Mouse (Mus musculus) T-helper 17 cell (primary cell): ENCODE results near the gene Nfib.

Source experiments
- in situ Hi-C, 2 experiments: fragments of 300-600 bp; cut with MboI, MseI; formaldehyde crosslinking; loops; 1 replicate in 1 of 2; 2 replicates in 1 of 2; pipeline ENCODE4 v1.15.1; 2025; ENCODE audit warnings: high pct_unique_total_duplicates in 2 of 2

Gene Nfib

GRCm38 (mm10) chr4:82371471-82371870, 334.1 kb downstream of the Nfib start:
- in situ Hi-C loops: no loop called here

- in situ Hi-C loops: no loop called here
Observed at GRCm38 (mm10) chr4:82369011-82369776, 336.4 kb downstream of the Nfib start.

DNA sequence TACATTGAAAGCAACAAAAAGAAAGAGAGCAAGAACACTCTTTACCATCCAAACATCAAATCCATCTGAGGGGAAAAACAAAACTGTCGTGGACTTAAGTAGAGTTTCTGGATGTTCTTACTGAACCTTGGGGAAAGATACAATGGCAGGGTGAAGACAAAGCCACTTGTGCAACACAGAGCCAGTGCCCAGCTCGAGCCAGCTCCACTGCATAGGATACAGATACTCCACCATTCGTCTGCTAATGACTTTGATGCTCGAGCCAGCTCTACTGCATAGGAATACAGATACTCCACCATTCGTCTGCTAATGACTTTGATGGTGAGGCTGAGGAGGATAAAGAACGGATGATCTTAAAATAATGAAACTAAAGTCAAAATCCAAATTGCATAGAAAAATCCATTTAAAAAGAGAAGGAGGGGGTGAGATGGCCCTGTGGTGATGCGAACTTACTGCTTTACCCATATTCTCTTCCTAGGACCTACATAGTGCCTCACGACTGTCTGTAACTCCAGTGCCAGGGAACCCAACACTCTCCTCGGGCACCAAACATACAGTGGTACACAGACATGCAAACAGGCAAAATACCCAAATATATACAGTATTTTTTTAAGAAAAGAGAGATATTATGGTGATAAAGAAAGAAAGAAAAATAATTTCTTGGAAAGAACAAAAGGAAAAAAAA, 337.3 kb downstream of the Nfib start:
- in situ Hi-C loops: no loop called here

DNA sequence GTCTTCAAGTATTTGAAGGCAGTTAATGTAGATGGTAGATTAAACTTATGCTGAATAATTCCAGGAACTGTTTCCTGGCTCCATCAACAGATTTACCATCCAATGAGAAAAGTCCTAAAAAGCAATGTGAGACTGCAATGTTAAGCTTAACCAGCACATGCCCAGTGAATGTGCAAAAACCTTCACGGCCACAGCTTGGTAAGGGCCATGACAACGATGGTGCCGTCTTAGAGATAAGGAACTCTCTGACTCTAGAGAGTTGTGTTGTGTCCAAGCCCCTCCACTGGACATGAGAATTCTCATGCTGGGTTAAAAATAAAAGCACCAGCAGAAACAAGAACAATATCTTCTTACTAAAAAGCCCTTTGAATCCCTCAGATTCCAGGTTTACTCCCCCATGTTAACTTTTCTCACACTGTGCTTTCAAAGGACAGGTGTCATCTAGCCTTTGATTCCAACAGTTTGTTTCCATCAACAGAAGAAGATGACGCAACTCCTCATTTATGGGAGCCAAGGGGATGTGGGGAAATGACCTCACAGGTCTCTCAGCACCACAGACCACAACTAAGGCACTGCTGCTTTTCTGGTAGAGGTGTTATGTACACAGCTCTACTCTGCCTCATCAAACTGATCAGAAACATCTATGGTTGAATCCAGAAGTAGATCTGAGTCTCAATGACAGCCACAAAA, 340.7 kb downstream of the Nfib start:
- in situ Hi-C loops: no loop called here

- in situ Hi-C loops: no loop called here
Observed at GRCm38 (mm10) chr4:82363951-82364350, 341.6 kb downstream of the Nfib start.

DNA sequence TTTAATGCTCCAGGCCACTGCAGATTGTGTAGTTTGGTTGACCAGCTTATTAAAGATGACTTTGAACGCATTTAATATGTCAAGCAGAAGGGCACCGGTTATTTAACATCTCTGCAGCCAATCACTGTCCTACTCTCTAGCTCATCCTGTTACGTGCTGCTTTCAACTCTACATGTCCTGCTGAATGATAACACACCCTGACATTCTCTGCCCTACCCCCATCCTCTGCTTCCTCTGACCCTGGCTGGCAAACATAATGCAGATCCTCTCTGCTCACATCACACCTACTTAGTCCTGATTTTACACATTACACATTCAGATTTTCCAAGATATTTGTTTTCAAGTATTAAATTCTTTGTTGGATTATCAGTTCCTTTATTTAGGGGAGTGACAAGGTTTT, 343.3 kb downstream of the Nfib start:
- in situ Hi-C loops: no loop called here

- in situ Hi-C loops: no loop called here
Observed at GRCm38 (mm10) chr4:82360081-82360511, 345.5 kb downstream of the Nfib start.

- in situ Hi-C loops: no loop called here
Observed at GRCm38 (mm10) chr4:82359110-82359509, 346.4 kb downstream of the Nfib start.

DNA sequence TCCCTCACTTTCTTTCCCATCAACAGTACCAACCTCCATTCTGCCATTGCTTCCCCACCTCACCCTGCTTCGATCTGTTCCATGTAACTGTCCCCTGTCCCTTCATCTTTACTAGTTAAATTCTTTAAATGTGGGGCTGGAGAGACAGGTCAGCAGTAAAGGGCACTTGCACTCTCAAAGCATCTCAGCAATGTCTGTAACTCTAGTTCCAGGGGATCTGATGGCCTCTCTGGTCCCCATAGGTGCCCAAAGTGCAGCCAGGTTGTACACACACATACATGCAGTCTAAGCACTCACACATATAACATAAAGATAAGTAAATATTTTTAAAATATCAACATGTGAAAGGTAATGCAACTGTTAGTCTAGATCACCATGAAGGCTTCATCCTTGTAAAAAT, 356.5 kb downstream of the Nfib start:
- in situ Hi-C loops: no loop called here

- in situ Hi-C loops: no loop called here
Observed at GRCm38 (mm10) chr4:82344787-82345186, 360.8 kb downstream of the Nfib start.

DNA sequence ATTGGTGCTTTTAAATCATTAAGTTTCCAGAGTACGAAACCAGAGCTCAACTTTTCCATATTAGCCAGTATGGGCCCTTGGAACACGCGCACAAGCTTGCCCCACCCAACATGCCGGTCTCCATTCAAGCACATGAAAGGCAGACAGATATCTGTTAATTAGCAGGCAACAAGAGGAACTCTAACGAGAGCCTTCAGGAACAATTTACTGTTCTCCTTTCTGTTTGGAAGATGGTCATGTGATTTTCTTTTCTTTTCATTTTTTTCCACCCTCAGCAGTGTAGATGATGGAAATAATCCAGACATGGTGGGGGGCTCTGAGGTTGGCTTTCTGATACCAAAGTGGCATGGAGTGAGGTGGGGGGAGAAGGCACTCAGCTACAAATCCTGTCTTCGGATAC, 361.3 kb downstream of the Nfib start:
- in situ Hi-C loops: no loop called here

GRCm38 (mm10) chr4:82338930-82339329, 366.6 kb downstream of the Nfib start:
- in situ Hi-C loops: no loop called here

DNA sequence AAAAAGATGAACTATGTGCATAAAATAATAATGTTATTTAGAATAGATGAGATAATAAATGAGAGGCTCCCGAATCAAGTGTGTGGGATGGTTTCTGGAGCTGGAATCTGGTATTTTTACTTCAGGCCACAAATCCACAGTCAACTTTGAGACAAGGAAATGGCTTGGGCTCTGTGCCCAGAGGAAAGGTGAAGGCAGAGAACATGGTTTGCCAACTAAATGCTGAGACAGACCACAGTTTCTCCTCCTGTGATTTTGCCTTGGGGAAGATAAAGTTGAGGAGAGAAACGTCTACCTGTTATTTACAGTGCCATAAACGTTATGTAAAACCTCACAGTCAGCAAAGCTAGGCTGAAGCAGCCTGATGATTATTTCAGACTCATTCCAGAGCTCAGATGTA, 367.1 kb downstream of the Nfib start:
- in situ Hi-C loops: no loop called here

- in situ Hi-C loops: no loop called here
Observed at GRCm38 (mm10) chr4:82336951-82337381, 368.6 kb downstream of the Nfib start.

GRCm38 (mm10) chr4:82335266-82335865, 370.2 kb downstream of the Nfib start:
- in situ Hi-C loops: no loop called here

GRCm38 (mm10) chr4:82333413-82333812, 372.1 kb downstream of the Nfib start:
- in situ Hi-C loops: no loop called here

GRCm38 (mm10) chr4:82330095-82330494, 375.5 kb downstream of the Nfib start:
- in situ Hi-C loops: no loop called here

DNA sequence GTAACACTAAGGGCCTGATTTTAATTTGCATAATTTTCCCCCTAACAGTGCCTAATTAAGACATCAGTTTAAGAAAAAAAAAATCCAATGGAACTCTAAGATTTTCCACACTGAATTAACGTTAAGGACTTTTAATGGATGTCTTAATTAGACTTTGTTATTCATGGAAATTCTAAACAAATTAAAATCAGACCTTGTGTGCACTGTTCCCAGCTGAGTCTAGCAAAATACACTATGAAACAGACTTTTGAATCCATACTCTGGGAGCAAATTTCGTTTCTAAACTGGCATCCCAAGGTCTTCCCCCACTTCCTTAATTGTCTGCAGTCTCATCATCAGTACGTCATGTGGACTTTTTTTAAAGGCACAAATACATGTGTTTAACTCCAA, 379.4 kb downstream of the Nfib start:
- in situ Hi-C loops: no loop called here

- in situ Hi-C loops: no loop called here
Observed at GRCm38 (mm10) chr4:82325409-82326139, 380.0 kb downstream of the Nfib start.

GRCm38 (mm10) chr4:82324977-82325376, 380.6 kb downstream of the Nfib start:
- in situ Hi-C loops: no loop called here

GRCm38 (mm10) chr4:82321008-82321407, 384.5 kb downstream of the Nfib start:
- in situ Hi-C loops: no loop called here
